Mouse (Mus musculus) liver, embryonic 13.5 days (tissue): ENCODE measurements around the gene Schip1. TPM values are rescaled to one million over a fixed set of nuclear protein-coding genes. Genes with fewer than 3 reads are reported as not detected.

Experiments
- ATAC-seq: fragments of 200-750 bp; cut with Nextera tagmentation; 2 replicates; pipeline ENCODE4 v1.8.0; 2017; ENCODE audit warnings: low read depth, mild to moderate bottlenecking, moderate number of reproducible peaks, moderate library complexity
- DNase-seq: peaks from one replicate; pipeline ENCODE4 v3.0.0; 2022
- H3K27ac ChIP-seq: fragments of 300-500 bp; sonication (generic); 2 replicates; pipeline ENCODE4 v1.5.1; 2015; ENCODE audit warnings: moderate library complexity, mild to moderate bottlenecking, inconsistent platforms
- H3K27me3 ChIP-seq: fragments of 300-500 bp; sonication (generic); 2 replicates; pipeline ENCODE4 v1.6.1; 2015; ENCODE audit warnings: mild to moderate bottlenecking, inconsistent platforms
- H3K36me3 ChIP-seq: fragments of 300-500 bp; sonication (generic); 2 replicates; pipeline ENCODE4 v1.6.1; 2015; ENCODE audit warnings: mild to moderate bottlenecking, inconsistent platforms
- H3K4me1 ChIP-seq: fragments of 300-500 bp; sonication (generic); replicated peaks from 2 replicates; pipeline ENCODE4 v1.6.1; 2015; ENCODE audit warnings: inconsistent platforms
- H3K4me2 ChIP-seq: fragments of 300-500 bp; sonication (generic); 2 replicates; pipeline ENCODE4 v1.6.1; 2015; ENCODE audit warnings: inconsistent platforms, mild to moderate bottlenecking, moderate library complexity
- H3K4me3 ChIP-seq: fragments of 300-500 bp; sonication (generic); replicated peaks from 2 replicates; pipeline ENCODE4 v1.5.1; 2015; ENCODE audit warnings: mild to moderate bottlenecking, inconsistent platforms
- H3K9ac ChIP-seq: fragments of 300-500 bp; sonication (generic); 2 replicates; pipeline ENCODE4 v1.6.1; 2015; ENCODE audit warnings: mild to moderate bottlenecking, inconsistent platforms
- H3K9me3 ChIP-seq: fragments of 300-500 bp; sonication (generic); replicated peaks from 2 replicates; pipeline ENCODE4 v1.6.1; 2016; ENCODE audit warnings: inconsistent platforms
- WGBS: fragments of 180-500 bp; shearing (Covaris S2); methylation state at CpG from one replicate; pipeline ENCODE4 v1.1.7; 2015; ENCODE audit not compliant: insufficient replicate concordance; 5-methylcytosine and 5-hydroxymethylcytosine counted together
- polyA plus RNA-seq: library from polyadenylated mRNA; unstranded; fragments of >200 nt; fragmentation: Nextera tagmentation; extraction: Ambion mirVana; gene quantifications from 2 replicates; pipeline ENCODE4 v1.2.1, GENCODE M21; 2015

Schip1 gene
- polyA plus RNA-seq: 2.9 and 3.0 TPM in 2 replicates

GRCm38 (mm10) chr3:68064731-68065130 is at the start of gene Schip1:
Schip1 (plus strand) TSS chr3:68064802.
- H3K27ac ChIP-seq: no peak within 1 kb of the TSS
- H3K4me2 ChIP-seq: no peak within 1 kb of the TSS
- no peaks in the 10 kb centered on the region for H3K9me3 ChIP-seq
- H3K9ac ChIP-seq: no peak within 1 kb of the TSS
- H3K36me3 ChIP-seq: no peaks in the 10 kb centered on the region
- WGBS: 40% methylated on average over 12 of the region's 12 CpGs
- no peak within 1 kb of the TSS for H3K4me3 ChIP-seq
- ATAC-seq: no peak
- no peaks in the 10 kb centered on the region for H3K27me3 ChIP-seq
- no peak for DNase-seq
- H3K4me1 ChIP-seq: no peaks in the 10 kb centered on the region

- WGBS: 71% methylated on average over 1 of the region's 1 CpGs
- Histone ChIP-seq H3K27me3 (no peaks in the 10 kb centered on the region), H3K4me1 (no peaks in the 10 kb centered on the region), H3K9me3 (no peaks in the 10 kb centered on the region), H3K27ac (no peak overlapping the region), H3K9ac (no peak overlapping the region), H3K36me3 (no peaks in the 10 kb centered on the region), H3K4me3 (no peak overlapping the region), H3K4me2 (no peak overlapping the region)
- DNase-seq: no peak
- ATAC-seq: no peak
Measured at GRCm38 (mm10) chr3:68015786-68016185, 48.8 kb upstream of the Schip1 start.

GRCm38 (mm10) chr3:68019401-68019800 is 45.2 kb upstream of the Schip1 start:
- Histone ChIP-seq H3K36me3 (no peaks in the 10 kb centered on the region), H3K27me3 (no peaks in the 10 kb centered on the region), H3K9ac (no peak overlapping the region), H3K9me3 (no peaks in the 10 kb centered on the region), H3K4me1 (no peaks in the 10 kb centered on the region), H3K4me3 (no peak overlapping the region), H3K4me2 (no peak overlapping the region), H3K27ac (no peak overlapping the region)
- WGBS: 44% methylated on average over 4 of the region's 4 CpGs
- no peak for ATAC-seq
- DNase-seq: no peak

- no peak overlapping the region for H3K4me2 ChIP-seq
- H3K4me3 ChIP-seq: no peak overlapping the region
- no peak overlapping the region for H3K9ac ChIP-seq
- WGBS: 49% methylated on average over 3 of the region's 3 CpGs
- no peaks in the 10 kb centered on the region for H3K4me1 ChIP-seq
- ATAC-seq (no peak), DNase-seq (no peak)
- no peaks in the 10 kb centered on the region for H3K9me3 ChIP-seq
- H3K27ac ChIP-seq: no peak overlapping the region
- no peaks in the 10 kb centered on the region for H3K36me3 ChIP-seq
- no peaks in the 10 kb centered on the region for H3K27me3 ChIP-seq
Measured at GRCm38 (mm10) chr3:68036097-68036496, 28.5 kb upstream of the Schip1 start.

- Histone ChIP-seq H3K4me2 (no peak overlapping the region), H3K9ac (no peak overlapping the region), H3K4me3 (no peak overlapping the region), H3K36me3 (no peaks in the 10 kb centered on the region), H3K27ac (no peak overlapping the region), H3K4me1 (no peaks in the 10 kb centered on the region), H3K9me3 (no peaks in the 10 kb centered on the region), H3K27me3 (no peaks in the 10 kb centered on the region)
- ATAC-seq: no peak
- no peak for DNase-seq
- WGBS: 60% methylated on average over 2 of the region's 2 CpGs
Measured at GRCm38 (mm10) chr3:68042951-68043350, 21.7 kb upstream of the Schip1 start.

- Histone ChIP-seq H3K27ac (no peak overlapping the region), H3K4me2 (no peak overlapping the region), H3K9me3 (no peaks in the 10 kb centered on the region), H3K27me3 (no peaks in the 10 kb centered on the region), H3K36me3 (no peaks in the 10 kb centered on the region), H3K4me1 (no peaks in the 10 kb centered on the region), H3K9ac (no peak overlapping the region), H3K4me3 (no peak overlapping the region)
- WGBS: 39% methylated on average over 9 of the region's 9 CpGs
- DNase-seq: no peak
- ATAC-seq: no peak
Measured at GRCm38 (mm10) chr3:68045475-68046416, 18.9 kb upstream of the Schip1 start.

GRCm38 (mm10) chr3:68053538-68053937 is 11.1 kb upstream of the Schip1 start:
- 45% methylated on average over 2 of the region's 2 CpGs for WGBS
- no peak overlapping the region for H3K27ac ChIP-seq
- ATAC-seq (no peak), DNase-seq (no peak)
- no peaks in the 10 kb centered on the region for H3K27me3 ChIP-seq
- no peaks in the 10 kb centered on the region for H3K36me3 ChIP-seq
- H3K4me1 ChIP-seq: no peaks in the 10 kb centered on the region
- H3K4me2 ChIP-seq: no peak overlapping the region
- H3K4me3 ChIP-seq: no peak overlapping the region
- no peaks in the 10 kb centered on the region for H3K9me3 ChIP-seq
- no peak overlapping the region for H3K9ac ChIP-seq

- Histone ChIP-seq H3K36me3 (no peaks in the 10 kb centered on the region), H3K27ac (no peak overlapping the region), H3K4me2 (no peak overlapping the region), H3K9ac (no peak overlapping the region), H3K4me3 (no peak overlapping the region), H3K9me3 (no peaks in the 10 kb centered on the region), H3K4me1 (no peaks in the 10 kb centered on the region), H3K27me3 (no peaks in the 10 kb centered on the region)
- WGBS: 36% methylated on average over 13 of the region's 13 CpGs
- DNase-seq: no peak
- ATAC-seq: no peak
Measured at GRCm38 (mm10) chr3:68055071-68055470, 9.5 kb upstream of the Schip1 start.

- no peaks in the 10 kb centered on the region for H3K36me3 ChIP-seq
- WGBS: 39% methylated on average over 23 of the region's 23 CpGs
- H3K4me2 ChIP-seq: peak overlapping the region; percentile 43
- H3K27ac ChIP-seq: no peak overlapping the region
- H3K9me3 ChIP-seq: no peaks in the 10 kb centered on the region
- H3K27me3 ChIP-seq: no peaks in the 10 kb centered on the region
- ATAC-seq: no peak
- H3K4me3 ChIP-seq: peak overlapping the region; percentile 44
- H3K4me1 ChIP-seq: no peaks in the 10 kb centered on the region
- DNase-seq: peak; percentile 8
- H3K9ac ChIP-seq: no peak overlapping the region
Measured at GRCm38 (mm10) chr3:68056373-68057275, 8.0 kb upstream of the Schip1 start.

- 32% methylated on average over 2 of the region's 2 CpGs for WGBS
- Histone ChIP-seq H3K27me3 (no peaks in the 10 kb centered on the region), H3K4me3 (no peak overlapping the region), H3K36me3 (no peaks in the 10 kb centered on the region), H3K9ac (no peak overlapping the region), H3K4me1 (no peaks in the 10 kb centered on the region), H3K9me3 (no peaks in the 10 kb centered on the region), H3K27ac (no peak overlapping the region), H3K4me2 (no peak overlapping the region)
- DNase-seq: no peak
- ATAC-seq: no peak
Measured at GRCm38 (mm10) chr3:68059162-68059800, 5.3 kb upstream of the Schip1 start.
